Mouse (Mus musculus) thymus, postnatal 25 days (tissue): ENCODE data around the gene Cbfa2t2.
A peak's percentile ranks its signal among the peaks of the same experiment; 100 is the strongest.

Experiments
- DNase-seq: peaks from one replicate; pipeline ENCODE4 v3.0.0; 2022

Gene Cbfa2t2

DNA sequence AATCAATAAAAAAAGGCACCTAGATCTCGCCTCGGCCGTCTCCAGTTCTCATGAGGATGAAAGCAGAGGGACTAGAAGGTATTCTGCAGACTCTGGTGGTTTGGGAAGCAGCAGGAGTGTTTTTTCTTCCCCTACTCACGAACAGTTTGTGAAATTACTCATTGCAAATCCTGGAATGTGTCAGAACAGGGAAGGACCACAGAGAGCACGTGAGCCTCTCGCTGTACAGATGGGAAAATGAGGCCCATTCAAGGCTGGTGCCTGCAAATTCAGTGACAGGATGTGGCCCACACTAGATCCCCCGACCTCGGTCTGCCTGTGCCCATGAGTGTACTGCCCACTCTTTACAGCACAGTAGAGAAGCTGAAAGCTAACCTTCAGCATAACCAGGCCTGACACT is 135.7 kb downstream of the Cbfa2t2 start:
- no peak for DNase-seq

- no peak for DNase-seq
These were observed 136.7 kb downstream of the Cbfa2t2 start for GRCm38 (mm10) chr2:154572996-154573395.

GRCm38 (mm10) chr2:154574271-154574670 is 138.0 kb downstream of the Cbfa2t2 start:
- no peak for DNase-seq

GRCm38 (mm10) chr2:154576876-154577743 is 140.8 kb downstream of the Cbfa2t2 start:
- peak; percentile 66 for DNase-seq

GRCm38 (mm10) chr2:154577744-154578067 is 141.4 kb downstream of the Cbfa2t2 start:
- DNase-seq = no peak

- no peak for DNase-seq
These were observed 144.3 kb downstream of the Cbfa2t2 start for GRCm38 (mm10) chr2:154580586-154580985.

GRCm38 (mm10) chr2:154581421-154581820 is 145.1 kb downstream of the Cbfa2t2 start:
- DNase-seq = no peak

GRCm38 (mm10) chr2:154583906-154584872 is 147.9 kb downstream of the Cbfa2t2 start:
- DNase-seq = no peak

GRCm38 (mm10) chr2:154584931-154585601 is 148.8 kb downstream of the Cbfa2t2 start:
- no peak for DNase-seq

DNA sequence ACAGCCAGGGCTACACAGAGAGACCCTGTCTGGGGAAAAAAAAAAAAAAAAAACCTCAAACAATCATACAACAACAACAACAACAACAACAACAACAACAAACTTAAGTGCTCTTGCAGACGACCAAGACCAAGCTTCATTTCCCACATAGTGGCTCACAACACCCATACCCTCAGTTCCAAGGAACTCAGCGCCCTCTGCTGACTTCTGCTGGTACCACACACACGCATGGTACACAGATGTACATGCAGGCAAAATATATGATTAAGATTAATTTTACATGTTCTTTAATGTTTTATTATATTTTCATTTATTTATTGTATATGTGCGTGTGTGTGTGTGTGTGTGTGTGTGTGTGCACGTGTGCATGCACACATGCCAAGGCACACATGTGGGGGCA is 150.1 kb downstream of the Cbfa2t2 start:
- DNase-seq = peak; percentile 74
